Mouse (Mus musculus) heart, postnatal 0 days (tissue): Measurements from ENCODE around the gene Ankrd42. TPM values are rescaled to one million over a fixed set of nuclear protein-coding genes. Genes with fewer than 3 reads are reported as not detected.

Experiments used
- ATAC-seq: fragments of 200-750 bp; cut with Nextera tagmentation; 2 replicates; pipeline ENCODE4 v1.8.0; 2017; ENCODE audit warnings: low read depth, moderate number of reproducible peaks, moderate library complexity; ENCODE audit not compliant: insufficient read depth
- DNase-seq: peaks from one replicate; pipeline ENCODE4 v3.0.0-alpha.2; 2016; ENCODE audit warnings: low spot score
- H3K27ac ChIP-seq: fragments of 300-500 bp; sonication (generic); 2 replicates; pipeline ENCODE4 v1.5.1; 2014; ENCODE audit warnings: low read depth, mild to moderate bottlenecking
- H3K27me3 ChIP-seq: fragments of 300-500 bp; sonication (generic); 2 replicates; pipeline ENCODE4 v1.6.1; 2014; ENCODE audit warnings: low read length, mixed read lengths; ENCODE audit not compliant: control insufficient read depth, insufficient read depth
- H3K36me3 ChIP-seq: fragments of 300-500 bp; sonication (generic); replicated peaks from 2 replicates; pipeline ENCODE4 v1.6.1; 2014; ENCODE audit warnings: low read length, mixed read lengths; ENCODE audit not compliant: control insufficient read depth, insufficient read depth
- H3K4me1 ChIP-seq: fragments of 300-500 bp; sonication (generic); 2 replicates; pipeline ENCODE4 v1.6.1; 2014; ENCODE audit warnings: antibody characterized with exemption; ENCODE audit not compliant: control insufficient read depth, insufficient read depth
- H3K4me2 ChIP-seq: fragments of 300-500 bp; sonication (generic); 2 replicates; pipeline ENCODE4 v1.6.1; 2014; ENCODE audit warnings: low read depth, mild to moderate bottlenecking, low read length, moderate library complexity
- H3K4me3 ChIP-seq: fragments of 300-500 bp; sonication (generic); 2 replicates; pipeline ENCODE4 v1.5.1; 2014; ENCODE audit warnings: low read depth, low read length
- H3K9ac ChIP-seq: fragments of 300-500 bp; sonication (generic); replicated peaks from 2 replicates; pipeline ENCODE4 v1.6.1; 2014; ENCODE audit warnings: low read depth, low read length, mixed read lengths
- H3K9me3 ChIP-seq: fragments of 300-500 bp; sonication (generic); replicated peaks from 2 replicates; pipeline ENCODE4 v1.6.1; 2016; ENCODE audit warnings: low read length; ENCODE audit not compliant: control insufficient read depth
- CTCF ChIP-seq: IDR thresholded peaks from 2 replicates; pipeline ENCODE4 v1.5.1; 2016; ENCODE audit warnings: antibody characterized with exemption, control low read depth, low read depth
- EP300 ChIP-seq: IDR thresholded peaks from 2 replicates; pipeline ENCODE4 v1.6.1; 2016; ENCODE audit warnings: antibody characterized with exemption, low read depth
- WGBS: fragments of 180-500 bp; shearing (Covaris S2); extraction: QIAGEN DNeasy Blood & Tissue Kit; methylation state at CpG from one replicate; pipeline ENCODE4 v1.1.7; 2014; 5-methylcytosine and 5-hydroxymethylcytosine counted together
- polyA plus RNA-seq: library from polyadenylated mRNA; unstranded; fragments of >200 nt; fragmentation: Nextera tagmentation; extraction: Ambion mirVana; gene quantifications from 2 replicates; pipeline ENCODE4 v1.2.1, GENCODE M21; 2015
- total RNA-seq: library from RNA; depleted of rRNA; stranded (reverse); fragments of >200 nt; gene quantifications from 2 replicates; pipeline ENCODE4 v1.2.3, GENCODE M21; 2014; ENCODE audit warnings: low replicate concordance

The Ankrd42 gene
- total and polyA plus RNA-seq, 2 experiments from 2014 or later = 1.5 to 1.6 TPM

GRCm38 (mm10) chr7:92560986-92561876 lies 75.7 kb downstream of the Ankrd42 start, which contains the start of gene Ccdc90b:
TSS of gene Ccdc90b (plus strand) at chr7:92561149.
- H3K36me3 ChIP-seq = no peaks in the 10 kb centered on the region
- TF ChIP-seq CTCF (peak; percentile 49), EP300 (no peak; the same call in none of the 2 replicates)
- peak within 1 kb of the TSS; percentile 74 for H3K4me3 ChIP-seq
- no peaks in the 10 kb centered on the region for H3K9me3 ChIP-seq
- peak within 1 kb of the TSS; percentile 68 for H3K9ac ChIP-seq
- H3K4me1 ChIP-seq = peaks cover 5% of the 10 kb centered on the region; the same call in 1 of the 2 replicates
- DNase-seq = peak; percentile 97
- H3K27ac ChIP-seq = peak within 1 kb of the TSS; percentile 89
- WGBS = under 1% methylated on average over 60 of the region's 60 CpGs
- peak within 1 kb of the TSS; percentile 73 for H3K4me2 ChIP-seq
- ATAC-seq = peak; percentile 95
- H3K27me3 ChIP-seq = no peaks in the 10 kb centered on the region

- Histone ChIP-seq H3K36me3 (no peaks in the 10 kb centered on the region), H3K9ac (no peak overlapping the region), H3K4me2 (no peak overlapping the region), H3K4me1 (peaks cover 5% of the 10 kb centered on the region; the same call in 1 of the 2 replicates), H3K27me3 (no peaks in the 10 kb centered on the region), H3K4me3 (no peak overlapping the region), H3K9me3 (no peaks in the 10 kb centered on the region), H3K27ac (no peak overlapping the region)
- no peak for DNase-seq
- TF ChIP-seq CTCF (no peak), EP300 (no peak)
- ATAC-seq = no peak
- 66% methylated on average over 2 of the region's 2 CpGs for WGBS
Measured at GRCm38 (mm10) chr7:92558744-92559143, 78.2 kb downstream of the Ankrd42 start.

- Histone ChIP-seq H3K9me3 (no peaks in the 10 kb centered on the region), H3K4me2 (no peak overlapping the region)
- ATAC-seq = no peak
Measured at GRCm38 (mm10) chr7:92550990-92551392, 86.0 kb downstream of the Ankrd42 start.

GRCm38 (mm10) chr7:92550248-92550989 lies 86.5 kb downstream of the Ankrd42 start:
- no peak for DNase-seq
- H3K9me3 ChIP-seq = no peaks in the 10 kb centered on the region
- ATAC-seq = no peak
- no peak overlapping the region for H3K9ac ChIP-seq
- no peak overlapping the region for H3K4me2 ChIP-seq
- H3K27me3 ChIP-seq = no peaks in the 10 kb centered on the region
- WGBS = 81% methylated on average over 6 of the region's 6 CpGs
- H3K4me1 ChIP-seq = no peaks in the 10 kb centered on the region
- no peak overlapping the region for H3K27ac ChIP-seq
- no peak overlapping the region for H3K4me3 ChIP-seq
- H3K36me3 ChIP-seq = no peaks in the 10 kb centered on the region
- TF ChIP-seq EP300 = no peak
- no peak for TF ChIP-seq CTCF

More at GRCm38 (mm10) chr7:92550990-92551392, 86.0 kb downstream of the Ankrd42 start:
- no peak overlapping the region for H3K9ac ChIP-seq
- no peaks in the 10 kb centered on the region for H3K4me1 ChIP-seq
- H3K4me3 ChIP-seq = no peak overlapping the region
- TF ChIP-seq CTCF (peak; percentile 51), EP300 (no peak)
- no peaks in the 10 kb centered on the region for H3K27me3 ChIP-seq
- DNase-seq = peak; percentile 41
- WGBS = 38% methylated on average over 4 of the region's 4 CpGs
- no peaks in the 10 kb centered on the region for H3K36me3 ChIP-seq
- no peak overlapping the region for H3K27ac ChIP-seq

- Histone ChIP-seq H3K9me3 (no peaks in the 10 kb centered on the region), H3K4me3 (no peak overlapping the region), H3K36me3 (no peaks in the 10 kb centered on the region), H3K27me3 (no peaks in the 10 kb centered on the region), H3K4me2 (no peak overlapping the region), H3K27ac (no peak overlapping the region), H3K9ac (no peak overlapping the region), H3K4me1 (no peaks in the 10 kb centered on the region)
- TF ChIP-seq CTCF (no peak), EP300 (no peak)
- ATAC-seq (no peak), DNase-seq (no peak)
- WGBS = 58% methylated on average over 2 of the region's 2 CpGs
Measured at GRCm38 (mm10) chr7:92546763-92547162, 90.2 kb downstream of the Ankrd42 start.
